Mouse (Mus musculus) right cerebral cortex, postnatal 10 days (tissue): ENCODE results near the gene Fads1.
A peak's percentile ranks its signal among the peaks of the same experiment; 100 is the strongest.

Source experiments
- DNase-seq, 2 experiments: peaks; one replicate each; pipeline ENCODE4 v3.0.0; 2021; ENCODE audit warnings: low spot score in 2 of 2

Fads1 gene

DNA sequence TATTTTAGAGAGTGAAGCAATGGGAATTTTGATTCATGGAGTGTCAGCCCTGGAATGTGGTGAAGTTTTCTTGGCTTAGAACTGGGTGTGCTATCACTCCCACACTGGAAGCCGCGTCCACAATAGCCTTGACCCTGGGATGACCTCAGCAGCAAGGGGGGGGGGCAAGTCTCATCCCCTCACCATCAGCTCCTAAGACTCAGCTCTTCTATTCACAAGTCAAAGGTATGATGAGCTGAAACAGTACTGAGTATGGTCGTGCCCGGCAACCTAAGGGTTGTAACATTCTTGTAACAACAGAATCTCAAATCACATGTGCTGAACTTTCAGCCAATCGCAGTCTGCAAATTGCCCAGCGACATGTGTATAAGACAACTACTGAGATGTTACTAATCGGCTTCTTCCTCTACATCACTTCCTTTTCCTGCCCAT is 5.7 kb upstream of the Fads1 start:
- DNase-seq = no peak

DNA sequence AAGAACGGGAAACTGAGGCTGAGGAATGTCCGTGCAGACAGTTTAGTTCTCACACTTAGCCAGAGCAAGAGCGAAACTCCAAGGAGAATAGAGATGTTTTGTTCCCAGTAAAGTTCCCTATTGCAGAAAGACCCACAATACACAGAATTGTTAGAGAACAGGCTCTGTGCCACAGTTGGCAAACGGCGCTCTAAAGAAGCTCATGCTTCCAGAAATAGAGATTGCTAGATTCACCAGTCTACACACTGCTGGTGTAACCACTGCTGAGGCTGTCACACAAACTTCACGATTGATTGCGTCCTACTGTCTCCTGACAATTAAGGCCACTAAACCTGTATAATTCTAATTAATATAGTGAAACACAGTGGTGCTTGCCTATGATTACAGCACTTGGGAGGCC is 1.5 kb upstream of the Fads1 start:
- peak; percentile 73 for DNase-seq

DNA sequence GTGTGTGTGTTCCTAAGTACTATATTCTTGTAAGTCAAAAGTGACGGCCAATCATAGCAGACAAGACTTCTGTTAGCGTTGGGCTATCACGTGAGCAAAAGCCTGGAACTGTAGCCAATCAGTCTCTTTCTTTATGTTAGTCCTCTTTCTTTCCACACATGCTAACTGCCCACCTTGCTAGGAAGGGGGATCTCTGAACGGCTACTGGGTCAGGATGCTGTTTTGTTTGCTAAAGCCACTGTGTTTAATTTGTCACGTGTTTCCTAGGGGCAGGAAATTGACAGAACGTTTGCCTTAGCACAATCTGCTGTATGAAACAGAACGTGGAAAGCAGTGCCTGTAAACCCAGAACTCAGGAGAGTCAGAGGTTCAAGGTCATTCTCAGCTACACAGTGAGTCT is 546 bp upstream of the Fads1 start:
- no peak for DNase-seq

DNA sequence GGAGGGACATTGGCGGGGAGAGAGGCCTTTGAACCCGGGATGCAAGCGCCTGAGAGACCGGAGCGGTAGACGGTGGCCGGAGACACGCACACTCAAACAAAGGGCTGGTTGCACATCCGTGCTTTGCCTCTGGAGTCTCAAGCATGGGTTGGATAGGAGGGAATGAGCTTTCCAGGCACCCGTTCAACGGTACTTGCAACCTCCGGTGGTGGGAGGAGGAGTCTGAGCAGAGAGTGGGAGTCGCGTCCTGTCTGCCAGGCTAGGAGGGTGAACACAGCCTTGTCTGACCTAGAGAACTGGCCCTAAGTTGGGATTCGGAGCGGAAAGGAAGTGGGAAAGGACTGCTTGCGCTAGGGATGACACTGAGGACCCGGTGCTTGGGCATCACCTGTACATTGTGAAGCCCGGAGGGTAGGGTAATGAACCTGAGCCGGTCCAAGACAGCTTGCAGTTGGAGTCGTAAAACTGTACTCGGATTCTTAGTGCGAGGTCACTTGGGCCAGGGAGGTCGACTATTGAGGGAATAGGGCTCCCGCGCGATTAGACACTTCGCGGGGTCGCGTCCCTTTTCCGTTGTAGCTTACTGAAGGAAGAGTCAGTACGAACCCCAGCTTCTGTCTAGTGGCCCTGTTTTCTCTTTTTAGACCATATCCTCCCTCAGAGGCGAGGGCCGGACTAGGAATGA is 753 bp downstream of the Fads1 start:
- DNase-seq = peak; percentile 87 to 91

DNA sequence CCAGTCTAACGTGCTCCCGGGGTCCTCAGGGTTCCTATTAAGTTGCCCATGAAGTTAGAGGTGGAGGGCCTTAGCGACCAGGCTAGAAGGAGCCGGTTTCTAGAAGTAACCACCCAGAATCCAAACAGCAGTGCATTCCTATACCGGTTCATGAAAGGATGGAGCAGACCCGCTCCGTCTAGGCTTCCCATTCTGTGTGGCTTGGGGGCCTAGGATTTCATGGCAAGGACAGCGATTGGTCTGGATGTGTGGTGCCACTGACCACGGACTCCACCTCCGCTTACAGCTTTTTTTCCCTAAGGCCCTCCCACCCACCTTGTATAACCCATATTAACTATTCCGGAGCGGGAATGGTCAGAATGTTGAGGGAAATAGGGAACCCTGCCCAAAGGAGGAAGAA is 1.4 kb downstream of the Fads1 start:
- DNase-seq = peak; percentile 78 to 85

DNA sequence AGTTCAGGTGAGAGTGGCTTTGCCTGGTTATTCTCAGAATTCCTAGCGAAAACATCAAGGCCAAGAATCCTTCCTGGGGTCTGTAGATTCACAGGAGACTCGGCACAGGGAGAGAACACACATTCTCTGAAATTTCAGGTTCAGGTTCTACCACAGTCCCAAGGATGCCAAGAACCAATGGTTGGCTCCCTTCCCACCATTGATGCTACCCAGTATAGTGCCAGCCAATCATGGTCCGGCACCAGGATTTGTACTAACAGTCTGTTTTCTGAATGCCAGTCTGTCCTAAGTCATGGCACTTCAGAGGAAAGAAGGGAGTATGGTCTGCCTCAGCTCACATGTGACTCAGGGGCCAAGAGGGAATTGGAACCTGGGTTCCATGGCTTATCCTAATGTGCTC is 3.2 kb downstream of the Fads1 start:
- no peak for DNase-seq

DNA sequence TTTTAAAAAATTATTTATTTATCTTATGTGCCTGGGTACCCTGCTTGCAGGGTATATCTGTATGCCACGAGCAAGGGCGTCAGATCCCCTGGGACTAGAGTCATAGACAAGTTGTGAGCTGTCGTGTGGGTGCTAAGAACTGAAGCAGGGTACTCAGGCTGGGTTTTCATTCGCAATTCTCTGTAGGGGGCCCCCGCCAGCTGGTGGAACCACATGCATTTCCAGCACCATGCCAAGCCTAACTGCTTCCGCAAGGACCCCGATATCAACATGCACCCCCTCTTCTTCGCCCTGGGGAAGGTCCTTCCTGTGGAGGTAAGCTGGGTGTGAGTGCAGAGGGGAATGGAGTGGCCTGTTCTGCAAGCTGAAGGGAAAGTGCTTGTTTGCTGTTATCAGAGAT is 3.9 kb downstream of the Fads1 start:
- peak in 1 of 2 experiments; percentile 27 for DNase-seq

DNA sequence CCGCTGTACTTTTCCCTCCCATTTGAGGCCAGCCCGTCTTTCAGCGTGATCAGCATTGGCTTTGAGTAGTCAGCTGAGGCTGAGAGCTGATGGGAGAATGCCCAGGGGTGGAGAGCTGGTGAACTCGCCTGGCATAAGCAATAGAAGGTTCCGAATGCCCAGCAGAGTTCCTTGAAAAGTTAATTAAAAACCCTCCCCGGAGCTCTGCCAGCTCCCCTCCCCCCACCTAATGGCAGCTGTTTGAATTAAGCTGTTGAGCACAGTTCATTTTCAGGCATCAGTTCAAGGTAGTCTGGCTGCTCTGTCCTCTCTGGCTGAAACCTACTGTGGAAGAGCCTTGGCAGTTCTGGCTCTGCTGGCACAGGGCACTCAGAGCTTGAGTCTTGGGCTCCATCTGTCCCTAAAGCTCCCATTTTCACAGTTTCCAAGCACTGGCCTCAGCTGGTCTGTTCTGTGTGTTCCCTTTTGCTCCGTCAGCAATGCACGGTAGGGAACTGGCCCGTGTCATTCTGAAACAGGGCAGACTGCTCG is 5.7 kb downstream of the Fads1 start:
- DNase-seq = peak; percentile 88 to 91

DNA sequence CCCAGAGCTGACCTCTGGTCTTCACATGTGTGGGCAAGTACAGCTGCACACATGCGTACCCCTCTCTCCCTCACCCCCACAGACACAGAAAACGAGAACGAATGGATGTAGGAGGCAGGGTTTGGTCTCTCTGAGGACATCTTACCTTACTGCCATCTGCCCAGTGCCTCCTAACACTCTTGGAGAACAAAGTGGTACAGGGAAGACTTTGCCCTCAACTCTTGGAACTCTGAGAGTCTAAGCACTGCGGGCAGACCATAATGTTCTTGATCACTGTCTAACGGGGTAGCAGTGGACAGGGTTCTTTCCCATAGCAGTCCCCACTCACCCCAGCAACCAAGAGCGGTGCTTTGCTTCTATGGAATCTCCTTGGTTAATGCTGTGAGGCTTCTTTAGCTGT is 6.3 kb downstream of the Fads1 start:
- DNase-seq = no peak

DNA sequence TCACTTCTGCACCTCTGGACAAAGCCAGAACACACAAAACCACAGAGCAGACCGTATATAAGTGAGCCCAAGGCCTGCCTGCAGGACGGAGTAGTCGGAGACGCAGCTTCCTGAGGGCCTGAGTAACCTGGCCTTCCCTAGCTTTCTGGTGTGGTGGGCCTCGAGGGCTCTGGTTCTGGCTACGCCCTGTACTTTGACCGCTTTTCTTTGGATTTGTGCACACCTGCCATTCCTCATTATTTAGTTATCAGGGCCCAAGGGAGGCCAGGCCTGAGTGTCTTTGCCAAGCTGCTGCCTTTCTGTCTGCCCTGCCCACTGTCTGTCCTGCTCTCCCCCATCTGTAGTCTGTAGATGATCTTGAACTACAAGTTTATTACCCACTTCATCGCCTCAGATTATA is 7.3 kb downstream of the Fads1 start:
- DNase-seq = peak in 1 of 2 experiments; percentile 11

DNA sequence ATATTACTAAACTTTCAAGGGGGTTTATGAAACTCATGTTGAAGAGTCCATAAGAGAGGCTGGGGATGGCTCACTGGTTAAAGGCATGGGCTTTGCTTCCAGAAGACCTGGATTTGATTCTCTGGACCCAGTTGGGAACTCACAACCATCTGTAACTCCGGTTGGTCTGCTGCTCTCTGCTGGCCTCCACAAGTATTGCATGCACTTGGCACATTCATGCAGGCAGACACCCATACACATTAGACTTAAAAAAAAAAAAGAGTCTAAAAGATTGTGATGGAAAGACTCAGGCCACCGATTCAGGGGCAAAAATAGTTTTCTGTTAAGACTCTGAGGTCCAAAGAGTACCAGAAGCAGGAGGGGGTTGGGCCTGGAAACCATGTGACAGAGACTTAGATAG is 8.1 kb downstream of the Fads1 start:
- DNase-seq = peak; percentile 84 to 88

DNA sequence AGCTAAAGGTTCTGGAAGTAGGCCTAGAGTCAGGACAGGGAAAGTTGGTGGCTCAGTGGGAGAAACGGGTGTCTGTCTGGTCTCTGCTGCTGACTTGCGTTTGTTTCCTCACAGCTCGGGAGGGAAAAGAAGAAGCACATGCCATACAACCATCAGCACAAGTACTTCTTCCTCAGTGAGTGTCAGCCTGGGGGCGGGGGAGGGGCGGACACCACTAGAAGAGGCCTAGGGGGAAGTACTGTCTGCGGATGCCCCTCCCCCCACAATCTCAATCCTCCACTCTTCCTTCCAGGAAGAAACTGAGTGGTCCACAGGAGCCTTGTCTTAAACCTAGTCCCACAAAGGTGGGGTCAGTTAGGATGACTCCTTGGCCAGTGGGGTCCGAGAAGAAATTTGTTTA is 8.6 kb downstream of the Fads1 start:
- peak in 1 of 2 experiments; percentile 68 for DNase-seq

DNA sequence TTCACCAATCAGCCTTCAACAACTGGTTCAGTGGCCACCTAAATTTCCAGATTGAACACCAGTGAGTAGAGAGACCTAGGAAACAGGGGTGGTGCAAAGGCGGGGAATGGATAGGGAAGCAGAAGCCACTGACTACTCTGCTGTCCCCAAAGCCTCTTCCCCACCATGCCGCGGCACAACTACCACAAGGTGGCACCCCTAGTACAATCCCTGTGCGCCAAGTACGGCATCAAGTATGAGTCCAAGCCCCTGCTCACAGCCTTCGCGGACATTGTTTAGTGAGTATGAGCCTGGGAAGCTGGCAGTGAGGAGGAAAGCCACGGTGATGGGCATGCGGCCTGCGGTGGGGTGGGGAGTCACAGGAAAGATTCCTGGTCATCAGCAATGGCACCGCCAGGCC is 11.6 kb downstream of the Fads1 start:
- DNase-seq = peak in 1 of 2 experiments; percentile 45

DNA sequence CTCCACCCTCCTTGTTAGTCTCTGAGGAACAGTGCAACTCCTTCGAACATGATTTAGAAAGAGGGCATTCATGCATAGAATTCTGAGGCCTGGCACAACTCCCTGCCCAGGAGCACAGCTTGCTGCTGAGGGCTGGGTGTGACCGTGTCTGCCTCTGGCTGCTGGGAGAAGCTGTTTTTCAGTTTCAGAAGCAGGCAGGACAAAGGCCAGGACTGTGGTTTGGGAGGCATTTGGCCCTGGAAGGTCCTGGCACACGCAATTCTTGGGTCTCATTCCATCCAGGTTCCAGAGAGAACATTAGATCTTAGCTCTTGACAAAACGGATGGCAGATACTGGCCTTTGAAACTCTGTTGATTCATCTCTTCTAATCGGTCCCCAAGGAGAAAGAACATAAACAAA is 12.6 kb downstream of the Fads1 start:
- no peak for DNase-seq

DNA sequence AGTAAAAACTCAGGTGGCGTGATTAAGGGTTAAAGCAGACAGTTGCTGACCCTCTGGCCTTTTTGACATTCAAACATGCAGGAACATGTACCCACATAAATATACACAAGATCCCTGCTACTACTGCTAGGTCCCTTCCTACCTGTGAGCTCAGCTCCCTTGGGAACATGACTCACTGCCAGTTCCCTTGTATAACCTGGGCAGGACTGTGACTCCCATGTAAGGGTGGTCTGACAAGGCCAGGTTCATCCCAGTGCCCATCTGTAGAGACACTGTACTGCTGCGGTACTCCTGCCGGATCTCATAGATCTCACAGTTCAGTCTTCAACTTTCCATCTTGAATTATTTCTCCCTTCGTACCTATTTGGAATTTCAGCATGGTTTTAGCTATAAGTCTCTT is 14.4 kb downstream of the Fads1 start:
- no peak for DNase-seq

DNA sequence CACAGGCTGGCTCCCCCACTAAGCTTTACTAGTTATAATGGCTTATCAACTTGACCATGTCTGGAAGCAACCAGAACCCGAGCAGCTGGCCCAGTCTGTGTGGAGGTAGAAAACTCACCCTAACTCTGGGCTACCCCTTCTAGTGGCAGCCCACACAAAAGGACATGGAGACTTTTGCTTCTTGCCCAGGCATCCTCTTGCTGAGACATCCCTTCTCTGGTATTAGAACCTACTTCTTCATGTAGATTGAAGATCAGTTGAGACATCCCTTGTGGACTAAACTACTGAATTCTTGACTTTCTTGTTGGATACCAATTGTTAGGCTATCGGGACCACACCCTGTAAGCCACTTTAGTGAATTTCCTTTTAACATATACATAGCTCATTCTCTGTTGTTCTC is 15.6 kb downstream of the Fads1 start:
- no peak for DNase-seq

DNA sequence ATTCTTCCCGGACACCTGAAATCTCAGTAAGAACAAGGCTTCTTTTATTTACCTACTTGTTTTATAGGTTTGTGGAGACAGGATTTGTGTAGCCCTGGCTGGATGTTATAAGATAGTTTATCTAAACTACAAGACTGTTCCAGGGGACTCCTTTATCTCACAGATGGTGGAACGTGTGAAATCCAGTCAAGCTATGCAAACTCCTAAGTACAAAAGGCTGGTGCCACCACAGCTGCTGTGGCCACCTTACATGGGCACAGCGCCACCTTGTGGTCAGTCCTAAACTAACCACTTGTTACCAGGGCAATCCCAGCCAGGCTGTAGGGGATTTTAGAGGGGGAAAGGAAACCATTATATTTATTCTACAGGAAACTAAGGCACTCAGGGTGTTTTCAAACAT is 16.0 kb downstream of the Fads1 start:
- peak; percentile 84 to 89 for DNase-seq

DNA sequence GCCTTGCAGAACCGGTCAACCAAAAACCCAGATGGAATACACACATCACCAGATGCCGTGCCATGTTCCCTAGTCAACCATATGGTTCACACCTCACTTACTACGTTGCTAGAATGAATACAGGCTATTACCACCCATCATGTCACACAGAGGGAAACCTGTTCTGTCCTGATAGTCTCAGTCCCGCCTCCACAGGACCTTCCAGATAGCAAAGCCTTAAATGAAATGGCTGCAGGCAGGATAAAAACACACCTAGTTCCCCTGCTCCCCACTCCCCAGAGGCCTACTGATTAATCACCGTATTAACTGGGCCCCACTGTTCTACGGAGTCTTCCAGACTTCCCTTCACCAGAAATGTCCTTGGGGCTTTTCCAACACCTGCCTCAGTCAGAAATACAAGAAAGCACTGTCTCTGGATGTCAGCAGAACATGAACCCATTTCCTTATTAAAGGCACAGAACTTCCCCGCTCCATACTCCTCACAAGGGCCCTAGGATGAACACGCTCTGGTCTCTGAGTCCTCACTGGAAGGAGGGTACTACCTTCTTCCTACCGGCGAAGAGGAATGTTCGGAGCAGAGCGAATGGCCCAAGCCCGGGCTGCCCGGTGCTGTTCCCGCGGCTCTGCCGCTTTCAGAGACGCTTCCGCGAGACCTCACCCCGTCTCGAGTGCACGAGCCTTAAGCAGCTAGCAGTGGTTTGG is 20.6 kb downstream of the Fads1 start:
- DNase-seq = no peak

DNA sequence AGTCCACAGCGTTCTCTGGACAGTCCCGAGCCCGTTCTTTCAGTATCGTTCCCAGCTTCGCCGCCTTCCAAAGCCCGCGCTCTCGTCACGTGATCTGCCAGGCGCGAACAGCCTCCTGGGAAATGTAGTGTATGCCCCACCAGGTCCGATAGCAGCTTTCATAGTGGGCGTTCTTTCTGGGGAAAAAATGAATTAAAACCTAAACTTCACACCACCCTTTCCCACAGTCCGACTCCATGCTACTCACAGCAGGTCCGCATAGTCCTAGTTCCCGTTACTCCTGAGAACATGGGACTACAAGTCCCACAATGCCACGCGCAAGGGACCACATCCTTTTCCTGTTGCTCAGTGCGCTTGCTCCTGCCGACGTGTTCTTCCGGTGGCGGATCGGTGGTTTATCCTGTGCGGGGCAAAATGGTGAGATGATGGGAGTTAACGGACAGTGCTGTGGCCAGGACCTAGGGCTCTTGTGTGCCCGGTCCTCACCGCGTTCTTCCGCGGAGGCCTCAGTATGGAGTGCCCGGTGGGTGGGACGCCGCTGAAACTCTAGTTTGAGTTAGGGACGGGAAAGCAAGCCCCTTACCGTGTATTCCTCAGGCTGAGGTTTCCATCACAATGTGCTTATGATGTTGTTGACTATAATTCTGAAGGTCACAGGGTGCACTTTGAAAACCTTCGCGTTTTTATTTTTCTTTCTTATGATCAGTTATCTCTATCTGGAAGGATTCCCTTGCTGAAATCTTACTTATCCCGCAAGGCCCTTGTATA is 21.3 kb downstream of the Fads1 start, which contains the start of the genes Tmem258 and Fen1:
Gene Tmem258, plus strand, starts transcription at position 167 of the 768 bp plus-strand sequence.
Gene Fen1, minus strand, starts transcription at position 322 of the 768 bp plus-strand sequence.
- peak; percentile 93 for DNase-seq

DNA sequence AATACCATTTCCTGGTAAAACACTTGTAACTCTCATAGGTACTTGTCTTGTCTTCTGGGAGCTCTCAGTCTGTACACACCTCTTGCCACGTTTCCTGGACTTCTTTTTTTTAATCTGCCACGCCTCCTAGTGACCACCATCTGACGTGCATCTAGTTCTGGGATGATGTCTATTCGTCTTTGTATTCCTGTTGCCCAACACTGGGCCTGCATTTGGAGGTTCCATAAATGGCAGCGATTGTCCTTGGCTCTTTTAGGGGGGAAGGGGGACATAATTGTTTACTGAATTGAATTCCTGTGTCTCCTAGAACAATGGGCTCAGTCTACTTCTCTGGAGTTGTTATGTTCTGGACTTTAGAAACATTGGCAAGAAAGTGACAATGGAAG is 21.9 kb downstream of the Fads1 start:
- DNase-seq = no peak

DNA sequence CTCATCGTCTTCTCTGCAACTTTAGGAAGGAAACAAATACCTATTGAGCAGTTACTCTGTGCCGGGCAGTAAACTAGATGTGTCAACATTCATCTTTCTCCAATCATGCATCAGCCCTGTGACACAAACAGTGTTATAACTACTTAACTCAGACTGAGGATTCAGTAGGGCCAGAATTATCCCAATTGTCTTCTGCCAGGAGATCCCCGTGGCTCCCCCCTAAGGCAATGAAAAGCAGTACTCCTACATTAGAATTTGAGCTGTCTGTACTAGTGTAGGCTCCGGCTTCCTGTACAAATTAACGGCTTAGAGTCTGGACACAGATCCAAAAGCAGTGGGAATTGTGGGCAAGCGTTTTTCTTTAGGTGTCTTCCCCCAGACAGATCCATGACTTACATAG is 22.4 kb downstream of the Fads1 start:
- no peak for DNase-seq

DNA sequence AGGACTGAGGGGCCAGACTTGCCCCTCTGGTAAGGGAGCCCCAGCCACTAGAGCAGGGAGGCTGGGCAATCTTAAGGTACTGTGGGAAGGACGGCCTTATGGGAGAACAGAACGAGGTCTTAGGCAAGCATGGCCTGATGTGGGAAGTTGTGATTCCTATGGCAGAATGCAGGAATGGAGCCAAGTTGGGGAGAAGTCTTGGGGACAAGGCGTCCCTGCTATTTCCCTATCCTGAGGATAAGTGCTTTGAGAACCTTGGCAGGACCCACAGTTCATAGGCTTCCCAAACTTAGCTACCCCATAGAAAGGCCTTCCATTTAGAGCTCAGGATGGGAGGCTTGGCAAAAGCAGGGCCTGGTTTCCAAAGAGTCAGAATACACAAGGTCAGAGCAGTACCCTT is 26.2 kb downstream of the Fads1 start:
- DNase-seq = no peak
